Mouse (Mus musculus): ENCODE data around the gene Zfp62. TPM values are rescaled to one million over a fixed set of nuclear protein-coding genes. Genes with fewer than 3 reads are reported as not detected.

Zfp62 gene
- polyA plus RNA-seq, 1 experiment from 2014 or later = 41.7 TPM

GRCm38 (mm10) chr11:49251380-49251761 is 48.3 kb downstream of the Zfp62 start:
- peak overlapping the region; percentile 70 for H3K4me2 ChIP-seq
- 0 out of 2 replicates have a peak overlapping the region, but pooled peaks have one; percentile 17 for H3K27ac ChIP-seq
- no peaks in the 10 kb centered on the region for H3K27me3 ChIP-seq
- no peaks in the 10 kb centered on the region for H3K9me3 ChIP-seq
- peak overlapping the region; percentile 94 for H3K9ac ChIP-seq
- peak overlapping the region; percentile 73 for H3K4me3 ChIP-seq
- peaks cover 35% of the 10 kb centered on the region for H3K36me3 ChIP-seq
- peaks cover 26% of the 10 kb centered on the region for H3K4me1 ChIP-seq
- WGBS = 63% methylated on average over 7 of the region's 7 CpGs
- no peak for ATAC-seq (ENCODE audit: insufficient number of reproducible peaks, insufficient read depth, low FRiP score, low TSS enrichment, low read depth)

GRCm38 (mm10) chr11:49252048-49252447 is 49.0 kb downstream of the Zfp62 start:
- Histone ChIP-seq H3K9ac (no peak overlapping the region), H3K27me3 (no peaks in the 10 kb centered on the region), H3K4me1 (peaks cover 26% of the 10 kb centered on the region), H3K4me3 (no peak overlapping the region), H3K4me2 (peak overlapping the region; percentile 70), H3K36me3 (peaks cover 35% of the 10 kb centered on the region), H3K9me3 (no peaks in the 10 kb centered on the region), H3K27ac (no peak overlapping the region)
- ATAC-seq (ENCODE audit: insufficient number of reproducible peaks, insufficient read depth, low FRiP score, low TSS enrichment, low read depth) = no peak
- 92% methylated on average over 5 of the region's 5 CpGs for WGBS

GRCm38 (mm10) chr11:49253035-49253434 is 49.9 kb downstream of the Zfp62 start:
- Histone ChIP-seq H3K36me3 (peaks cover 35% of the 10 kb centered on the region), H3K4me3 (no peak overlapping the region), H3K9ac (0 out of 2 replicates have a peak overlapping the region, but pooled peaks have one; percentile 4), H3K9me3 (no peaks in the 10 kb centered on the region), H3K4me1 (peaks cover 26% of the 10 kb centered on the region), H3K27me3 (no peaks in the 10 kb centered on the region), H3K27ac (no peak overlapping the region), H3K4me2 (no peak overlapping the region)
- ATAC-seq (ENCODE audit: insufficient number of reproducible peaks, insufficient read depth, low FRiP score, low TSS enrichment, low read depth) = no peak
- 92% methylated on average over 6 of the region's 6 CpGs for WGBS

- ATAC-seq (ENCODE audit: insufficient number of reproducible peaks, insufficient read depth, low FRiP score, low TSS enrichment, low read depth) = no peak
- Histone ChIP-seq H3K36me3 (peaks cover 49% of the 10 kb centered on the region), H3K27me3 (no peaks in the 10 kb centered on the region), H3K27ac (no peak overlapping the region), H3K9ac (no peak overlapping the region), H3K4me3 (no peak overlapping the region), H3K9me3 (no peaks in the 10 kb centered on the region), H3K4me2 (no peak overlapping the region), H3K4me1 (no peaks in the 10 kb centered on the region)
- WGBS = 86% methylated on average over 2 of the region's 2 CpGs
Observed at GRCm38 (mm10) chr11:49259296-49259695, 56.2 kb downstream of the Zfp62 start.

- H3K4me3 ChIP-seq = no peak overlapping the region
- WGBS = 87% methylated on average over 1 of the region's 1 CpGs
- H3K36me3 ChIP-seq = peaks cover 46% of the 10 kb centered on the region
- no peaks in the 10 kb centered on the region for H3K9me3 ChIP-seq
- no peaks in the 10 kb centered on the region for H3K27me3 ChIP-seq
- no peak overlapping the region for H3K4me2 ChIP-seq
- H3K27ac ChIP-seq = no peak overlapping the region
- no peak for ATAC-seq (ENCODE audit: insufficient number of reproducible peaks, insufficient read depth, low FRiP score, low TSS enrichment, low read depth)
- no peak overlapping the region for H3K9ac ChIP-seq
- no peaks in the 10 kb centered on the region for H3K4me1 ChIP-seq
Observed at GRCm38 (mm10) chr11:49259829-49260228, 56.7 kb downstream of the Zfp62 start.

- WGBS = 93% methylated on average over 21 of the region's 21 CpGs
- Histone ChIP-seq H3K36me3 (peaks cover 48% of the 10 kb centered on the region), H3K4me2 (no peak overlapping the region), H3K4me1 (no peaks in the 10 kb centered on the region), H3K4me3 (no peak overlapping the region), H3K9ac (no peak overlapping the region), H3K9me3 (no peaks in the 10 kb centered on the region), H3K27ac (no peak overlapping the region), H3K27me3 (no peaks in the 10 kb centered on the region)
- no peak for ATAC-seq (ENCODE audit: insufficient number of reproducible peaks, insufficient read depth, low FRiP score, low TSS enrichment, low read depth)
Observed at GRCm38 (mm10) chr11:49260598-49261312, 57.7 kb downstream of the Zfp62 start.

- Histone ChIP-seq H3K36me3 (peaks cover 44% of the 10 kb centered on the region), H3K27me3 (no peaks in the 10 kb centered on the region), H3K9ac (no peak overlapping the region), H3K4me1 (no peaks in the 10 kb centered on the region), H3K9me3 (no peaks in the 10 kb centered on the region), H3K27ac (no peak overlapping the region), H3K4me3 (no peak overlapping the region), H3K4me2 (no peak overlapping the region)
- no peak for ATAC-seq (ENCODE audit: insufficient number of reproducible peaks, insufficient read depth, low FRiP score, low TSS enrichment, low read depth)
- 93% methylated on average over 14 of the region's 14 CpGs for whole genome bisulfite sequencing
Observed at GRCm38 (mm10) chr11:49261313-49261855, 58.3 kb downstream of the Zfp62 start.

GRCm38 (mm10) chr11:49262286-49262685 is 59.2 kb downstream of the Zfp62 start:
- ATAC-seq (ENCODE audit: insufficient number of reproducible peaks, insufficient read depth, low FRiP score, low TSS enrichment, low read depth) = no peak
- WGBS = 92% methylated on average over 5 of the region's 5 CpGs
- no peaks in the 10 kb centered on the region for H3K9me3 ChIP-seq
- H3K9ac ChIP-seq = no peak overlapping the region
- no peaks in the 10 kb centered on the region for H3K4me1 ChIP-seq
- no peak overlapping the region for H3K4me3 ChIP-seq
- peaks cover 44% of the 10 kb centered on the region for H3K36me3 ChIP-seq
- H3K27ac ChIP-seq = no peak overlapping the region
- H3K4me2 ChIP-seq = no peak overlapping the region
- H3K27me3 ChIP-seq = no peaks in the 10 kb centered on the region

- WGBS = 90% methylated on average over 6 of the region's 6 CpGs
- H3K36me3 ChIP-seq = peaks cover 44% of the 10 kb centered on the region
Observed at GRCm38 (mm10) chr11:49263149-49263548, 60.1 kb downstream of the Zfp62 start.

GRCm38 (mm10) chr11:49264081-49264480 is 61.0 kb downstream of the Zfp62 start:
- Histone ChIP-seq H3K4me2 (no peak overlapping the region), H3K4me3 (no peak overlapping the region), H3K4me1 (no peaks in the 10 kb centered on the region), H3K27ac (no peak overlapping the region), H3K9me3 (no peaks in the 10 kb centered on the region), H3K36me3 (peaks cover 44% of the 10 kb centered on the region), H3K9ac (no peak overlapping the region), H3K27me3 (no peaks in the 10 kb centered on the region)
- WGBS = 89% methylated on average over 7 of the region's 7 CpGs
- no peak for ATAC-seq (ENCODE audit: insufficient number of reproducible peaks, insufficient read depth, low FRiP score, low TSS enrichment, low read depth)

More at GRCm38 (mm10) chr11:49263149-49263548, 60.1 kb downstream of the Zfp62 start:
- H3K4me1 ChIP-seq = no peaks in the 10 kb centered on the region
- H3K27me3 ChIP-seq = no peaks in the 10 kb centered on the region
- ATAC-seq (ENCODE audit: insufficient number of reproducible peaks, insufficient read depth, low FRiP score, low TSS enrichment, low read depth) = no peak
- H3K4me2 ChIP-seq = no peak overlapping the region
- no peak overlapping the region for H3K9ac ChIP-seq
- H3K9me3 ChIP-seq = no peaks in the 10 kb centered on the region
- H3K4me3 ChIP-seq = no peak overlapping the region
- no peak overlapping the region for H3K27ac ChIP-seq

GRCm38 (mm10) chr11:49264622-49265021 is 61.5 kb downstream of the Zfp62 start:
- H3K4me3 ChIP-seq = no peak overlapping the region
- no peaks in the 10 kb centered on the region for H3K27me3 ChIP-seq
- no peak overlapping the region for H3K9ac ChIP-seq
- no peaks in the 10 kb centered on the region for H3K9me3 ChIP-seq
- peaks cover 44% of the 10 kb centered on the region for H3K36me3 ChIP-seq
- no peak overlapping the region for H3K4me2 ChIP-seq
- 71% methylated on average over 11 of the region's 11 CpGs for WGBS
- no peak for ATAC-seq (ENCODE audit: insufficient number of reproducible peaks, insufficient read depth, low FRiP score, low TSS enrichment, low read depth)
- H3K27ac ChIP-seq = no peak overlapping the region
- H3K4me1 ChIP-seq = no peaks in the 10 kb centered on the region

- H3K27me3 ChIP-seq = no peaks in the 10 kb centered on the region
- 88% methylated on average over 8 of the region's 8 CpGs for WGBS
Observed at GRCm38 (mm10) chr11:49265101-49265500, 62.0 kb downstream of the Zfp62 start.

More at GRCm38 (mm10) chr11:49265101-49265500, 62.0 kb downstream of the Zfp62 start:
- Histone ChIP-seq H3K4me2 (no peak overlapping the region), H3K4me3 (no peak overlapping the region), H3K9me3 (no peaks in the 10 kb centered on the region), H3K36me3 (peaks cover 43% of the 10 kb centered on the region), H3K9ac (no peak overlapping the region), H3K4me1 (no peaks in the 10 kb centered on the region), H3K27ac (no peak overlapping the region)
- ATAC-seq (ENCODE audit: insufficient number of reproducible peaks, insufficient read depth, low FRiP score, low TSS enrichment, low read depth) = no peak

Measured in embryonic facial prominence, embryonic 13.5 days (tissue).